Mouse (Mus musculus): ENCODE data around the gene 1110017D15Rik.
A peak's percentile ranks its signal among the peaks of the same experiment; 100 is the strongest.

Gene 1110017D15Rik

GRCm38 (mm10) chr4:41513309-41513708, 3.8 kb downstream of the 1110017D15Rik start:
- no peak for DNase-seq (ENCODE audit: low spot score)

GRCm38 (mm10) chr4:41507998-41508397, 9.1 kb downstream of the 1110017D15Rik start:
- DNase-seq (ENCODE audit: low spot score) = no peak

GRCm38 (mm10) chr4:41507326-41507924, 9.7 kb downstream of the 1110017D15Rik start:
- no peak for DNase-seq (ENCODE audit: low spot score)

- peak; percentile 75 for DNase-seq (ENCODE audit: low spot score)
Measured at GRCm38 (mm10) chr4:41506906-41507305, 10.2 kb downstream of the 1110017D15Rik start.

- DNase-seq (ENCODE audit: low spot score) = no peak
Measured at GRCm38 (mm10) chr4:41506156-41506555, 11.0 kb downstream of the 1110017D15Rik start.

GRCm38 (mm10) chr4:41505131-41505551, 12.0 kb downstream of the 1110017D15Rik start:
- no peak for DNase-seq (ENCODE audit: low spot score)

GRCm38 (mm10) chr4:41504325-41504724, 12.8 kb downstream of the 1110017D15Rik start:
- no peak for DNase-seq (ENCODE audit: low spot score)

- DNase-seq (ENCODE audit: low spot score) = peak; percentile 95
Measured at GRCm38 (mm10) chr4:41502986-41503412, 14.1 kb downstream of the 1110017D15Rik start, which contains the start of gene AI464131. Gene AI464131, minus strand, starts transcription at chr4:41503076.

GRCm38 (mm10) chr4:41502171-41502940, 14.8 kb downstream of the 1110017D15Rik start:
- DNase-seq (ENCODE audit: low spot score) = no peak

- no peak for DNase-seq (ENCODE audit: low spot score)
Measured at GRCm38 (mm10) chr4:41500787-41501186, 16.3 kb downstream of the 1110017D15Rik start.

- no peak for DNase-seq (ENCODE audit: low spot score)
Measured at GRCm38 (mm10) chr4:41499619-41500018, 17.5 kb downstream of the 1110017D15Rik start.

- no peak for DNase-seq (ENCODE audit: low spot score)
Measured at GRCm38 (mm10) chr4:41498921-41499391, 18.2 kb downstream of the 1110017D15Rik start.

GRCm38 (mm10) chr4:41497995-41498845, 18.9 kb downstream of the 1110017D15Rik start:
- DNase-seq (ENCODE audit: low spot score) = no peak

- no peak for DNase-seq (ENCODE audit: low spot score)
Measured at GRCm38 (mm10) chr4:41497579-41497978, 19.6 kb downstream of the 1110017D15Rik start.

GRCm38 (mm10) chr4:41497046-41497445, 20.1 kb downstream of the 1110017D15Rik start:
- no peak for DNase-seq (ENCODE audit: low spot score)

GRCm38 (mm10) chr4:41495850-41496249, 21.3 kb downstream of the 1110017D15Rik start:
- DNase-seq (ENCODE audit: low spot score) = no peak

GRCm38 (mm10) chr4:41495076-41495475, 22.1 kb downstream of the 1110017D15Rik start:
- no peak for DNase-seq (ENCODE audit: low spot score)

GRCm38 (mm10) chr4:41494378-41494777, 22.8 kb downstream of the 1110017D15Rik start:
- no peak for DNase-seq (ENCODE audit: low spot score)

- DNase-seq (ENCODE audit: low spot score) = no peak
Measured at GRCm38 (mm10) chr4:41493464-41494116, 23.5 kb downstream of the 1110017D15Rik start.

- no peak for DNase-seq (ENCODE audit: low spot score)
Measured at GRCm38 (mm10) chr4:41492951-41493350, 24.2 kb downstream of the 1110017D15Rik start.

GRCm38 (mm10) chr4:41481601-41482017, 35.5 kb downstream of the 1110017D15Rik start:
- DNase-seq (ENCODE audit: low spot score) = peak; percentile 69

GRCm38 (mm10) chr4:41480254-41480653, 36.9 kb downstream of the 1110017D15Rik start:
- peak; percentile 59 for DNase-seq (ENCODE audit: low spot score)

All from ovary, postnatal 14 days (tissue).